Mouse (Mus musculus) cerebellum, adult 11-12 months (tissue): ENCODE data around the gene P4hb.
"Not testable (repeated sequence)": the region's sequence is repeated elsewhere in the genome, so short reads cannot be mapped to it uniquely, and the experiment has no call there.

ENCODE experiments used
- DNase-seq: peaks from one replicate; pipeline ENCODE4 v3.0.0; 2022

P4hb gene

GRCm38 (mm10) chr11:120597240-120598235 lies 24.5 kb upstream of the P4hb start:
- DNase-seq = peak; percentile 29

GRCm38 (mm10) chr11:120588531-120588930 lies 15.5 kb upstream of the P4hb start:
- no peak for DNase-seq

- DNase-seq = no peak
Measured at GRCm38 (mm10) chr11:120583937-120584336, 10.9 kb upstream of the P4hb start.

GRCm38 (mm10) chr11:120582982-120583293 lies 9.9 kb upstream of the P4hb start:
- not testable (repeated sequence) for DNase-seq

GRCm38 (mm10) chr11:120582268-120582981 lies 9.4 kb upstream of the P4hb start:
- no peak for DNase-seq

GRCm38 (mm10) chr11:120581490-120582267 lies 8.6 kb upstream of the P4hb start, which contains the start of gene Arhgdia:
TSS of gene Arhgdia (minus strand) at chr11:120581624.
- peak; percentile 88 for DNase-seq

- DNase-seq = peak; percentile 61
Measured at GRCm38 (mm10) chr11:120580871-120581331, 7.8 kb upstream of the P4hb start.

GRCm38 (mm10) chr11:120580190-120580589 lies 7.1 kb upstream of the P4hb start:
- peak; percentile 60 for DNase-seq

- DNase-seq = peak; percentile 77
Measured at GRCm38 (mm10) chr11:120579316-120580107, 6.5 kb upstream of the P4hb start.

GRCm38 (mm10) chr11:120578694-120579243 lies 5.7 kb upstream of the P4hb start:
- DNase-seq = peak; percentile 69

GRCm38 (mm10) chr11:120578024-120578693 lies 5.1 kb upstream of the P4hb start:
- peak; percentile 56 for DNase-seq

- DNase-seq = peak; percentile 47
Measured at GRCm38 (mm10) chr11:120577211-120578023, 4.4 kb upstream of the P4hb start.

- no peak for DNase-seq
Measured at GRCm38 (mm10) chr11:120576365-120576981, 3.4 kb upstream of the P4hb start.

GRCm38 (mm10) chr11:120575940-120576339 lies 2.9 kb upstream of the P4hb start:
- DNase-seq = no peak

GRCm38 (mm10) chr11:120575046-120575445 lies 2.0 kb upstream of the P4hb start:
- DNase-seq = no peak

- no peak for DNase-seq
Measured at GRCm38 (mm10) chr11:120574278-120574600, 1.2 kb upstream of the P4hb start.

GRCm38 (mm10) chr11:120573585-120574277 lies 678 bp upstream of the P4hb start:
- DNase-seq = no peak

- no peak for DNase-seq
Measured at GRCm38 (mm10) chr11:120572417-120572751, 669 bp downstream of the P4hb start.

GRCm38 (mm10) chr11:120571754-120572416 lies 1.2 kb downstream of the P4hb start:
- no peak for DNase-seq
